Mouse (Mus musculus) cerebellum, adult 18-20 months (tissue): ENCODE data around the gene Bmp4.

Experiments used
- DNase-seq, 2 experiments: peaks; one replicate each; pipeline ENCODE4 v3.0.0; 2021

The Bmp4 gene

GRCm38 (mm10) chr14:46390249-46390775, at the start of gene Bmp4:
Gene Bmp4, minus strand, starts transcription at chr14:46390669.
- DNase-seq: no peak

- no peak for DNase-seq
These were observed 49.1 kb upstream of the Bmp4 start for GRCm38 (mm10) chr14:46439461-46440048.

GRCm38 (mm10) chr14:46436471-46437090, 46.1 kb upstream of the Bmp4 start:
- no peak for DNase-seq

GRCm38 (mm10) chr14:46430231-46430630, 39.8 kb upstream of the Bmp4 start:
- DNase-seq: no peak

GRCm38 (mm10) chr14:46427251-46427650, 36.8 kb upstream of the Bmp4 start:
- DNase-seq: no peak

GRCm38 (mm10) chr14:46421823-46422222, 31.4 kb upstream of the Bmp4 start:
- DNase-seq: no peak

GRCm38 (mm10) chr14:46419269-46419668, 28.8 kb upstream of the Bmp4 start:
- DNase-seq: no peak

GRCm38 (mm10) chr14:46418371-46419097, 28.1 kb upstream of the Bmp4 start:
- DNase-seq: no peak

- no peak for DNase-seq
These were observed 22.1 kb upstream of the Bmp4 start for GRCm38 (mm10) chr14:46412497-46413000.

GRCm38 (mm10) chr14:46410557-46411120, 20.2 kb upstream of the Bmp4 start:
- no peak for DNase-seq

GRCm38 (mm10) chr14:46409016-46409415, 18.5 kb upstream of the Bmp4 start:
- DNase-seq: no peak

GRCm38 (mm10) chr14:46408319-46408718, 17.9 kb upstream of the Bmp4 start:
- no peak for DNase-seq

GRCm38 (mm10) chr14:46399925-46400324, 9.5 kb upstream of the Bmp4 start:
- no peak for DNase-seq

- no peak for DNase-seq
These were observed 7.7 kb upstream of the Bmp4 start for GRCm38 (mm10) chr14:46398091-46398695.

GRCm38 (mm10) chr14:46391621-46392170, 1.2 kb upstream of the Bmp4 start:
- no peak for DNase-seq

- DNase-seq: no peak
These were observed 826 bp downstream of the Bmp4 start for GRCm38 (mm10) chr14:46389438-46390248.

- DNase-seq: no peak
These were observed 1.8 kb downstream of the Bmp4 start for GRCm38 (mm10) chr14:46388636-46389035.

GRCm38 (mm10) chr14:46387821-46388481, 2.5 kb downstream of the Bmp4 start:
- no peak for DNase-seq

- DNase-seq: no peak
These were observed 3.2 kb downstream of the Bmp4 start for GRCm38 (mm10) chr14:46387357-46387671.

GRCm38 (mm10) chr14:46386478-46387356, 3.8 kb downstream of the Bmp4 start:
- no peak for DNase-seq
